Mouse (Mus musculus) midbrain, embryonic 13.5 days (tissue): ENCODE results near the gene Zfp382. TPM values are rescaled to one million over a fixed set of nuclear protein-coding genes. Genes with fewer than 3 reads are reported as not detected.

ENCODE experiments used
- ATAC-seq: fragments of 200-750 bp; cut with Nextera tagmentation; 2 replicates; pipeline ENCODE4 v1.8.0; 2017; ENCODE audit warnings: mild to moderate bottlenecking, moderate TSS enrichment, moderate library complexity
- H3K27ac ChIP-seq: fragments of 300-500 bp; sonication (generic); 2 replicates; pipeline ENCODE4 v1.5.1; 2015; ENCODE audit warnings: inconsistent platforms, mild to moderate bottlenecking, moderate library complexity
- H3K27me3 ChIP-seq: fragments of 300-500 bp; sonication (generic); 2 replicates; pipeline ENCODE4 v1.6.1; 2015; ENCODE audit warnings: mild to moderate bottlenecking, inconsistent platforms
- H3K36me3 ChIP-seq: fragments of 300-500 bp; sonication (generic); 2 replicates; pipeline ENCODE4 v1.6.1; 2015; ENCODE audit warnings: mild to moderate bottlenecking, inconsistent platforms
- H3K4me1 ChIP-seq: fragments of 300-500 bp; sonication (generic); replicated peaks from 2 replicates; pipeline ENCODE4 v1.6.1; 2015; ENCODE audit warnings: inconsistent platforms
- H3K4me2 ChIP-seq: fragments of 300-500 bp; sonication (generic); replicated peaks from 2 replicates; pipeline ENCODE4 v1.6.1; 2015; ENCODE audit warnings: moderate library complexity, mild to moderate bottlenecking, inconsistent platforms
- H3K4me3 ChIP-seq: fragments of 300-500 bp; sonication (generic); replicated peaks from 2 replicates; pipeline ENCODE4 v1.5.1; 2015; ENCODE audit warnings: mild to moderate bottlenecking, inconsistent platforms
- H3K9ac ChIP-seq: fragments of 300-500 bp; sonication (generic); replicated peaks from 2 replicates; pipeline ENCODE4 v1.6.1; 2015; ENCODE audit warnings: mild to moderate bottlenecking, inconsistent platforms
- H3K9me3 ChIP-seq: fragments of 300-500 bp; sonication (generic); 2 replicates; pipeline ENCODE4 v1.6.1; 2016; ENCODE audit warnings: mild to moderate bottlenecking, inconsistent platforms
- WGBS: fragments of 180-500 bp; shearing (Covaris S2); methylation state at CpG from one replicate; pipeline ENCODE4 v1.1.7; 2015; 5-methylcytosine and 5-hydroxymethylcytosine counted together
- polyA plus RNA-seq: library from polyadenylated mRNA; unstranded; fragments of >200 nt; fragmentation: Nextera tagmentation; extraction: Ambion mirVana; gene quantifications from 2 replicates; pipeline ENCODE4 v1.2.1, GENCODE M21; 2015

Zfp382 gene
- polyA plus RNA-seq, result 16.1 and 19.4 TPM in 2 replicates

DNA sequence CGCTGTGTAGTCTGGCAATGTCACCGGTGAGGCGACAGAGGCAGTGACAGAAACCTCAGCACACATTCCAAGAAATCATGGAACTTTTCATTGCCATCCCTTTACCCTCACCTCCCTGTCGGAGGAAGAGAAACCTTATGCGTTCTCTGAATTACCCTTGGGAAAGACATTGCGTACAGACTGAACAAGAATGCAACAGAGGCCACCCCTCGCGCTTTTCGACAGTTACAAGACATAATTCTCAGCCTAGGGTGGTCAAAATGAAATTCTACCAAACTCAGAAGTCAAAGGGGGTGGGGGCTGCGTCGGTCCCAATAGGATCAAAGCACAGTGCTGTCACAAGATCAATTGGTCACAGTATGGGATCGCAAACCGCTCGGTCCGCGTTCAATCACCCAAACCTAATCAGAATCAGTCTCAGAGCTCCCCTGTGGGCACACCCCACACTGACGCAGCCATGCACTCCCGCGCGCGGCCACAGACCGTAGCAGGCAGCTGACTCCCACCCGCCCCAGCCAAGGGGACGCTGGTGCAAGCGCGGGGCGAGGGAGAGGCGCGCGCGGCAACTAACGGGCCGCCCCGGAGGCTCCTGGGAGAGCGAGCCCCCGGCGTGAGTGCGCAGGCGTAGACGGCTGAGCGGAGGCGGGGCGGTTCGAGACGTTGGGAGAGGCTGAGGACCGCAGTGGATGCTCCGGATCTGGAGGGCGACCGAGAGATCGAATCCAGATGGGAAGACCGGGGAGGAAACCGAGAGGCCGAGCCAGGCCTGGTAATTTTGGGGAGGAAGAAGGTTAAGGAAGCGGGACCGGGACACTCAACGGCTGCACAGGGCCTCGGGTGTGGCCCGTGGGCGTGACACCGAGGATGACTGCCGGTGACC, at the start of gene Zfp382:
Zfp382 (plus strand) TSS at position 635 of the 880 bp plus-strand sequence.
- ATAC-seq, result peak; percentile 98
- Histone ChIP-seq H3K27me3 (no peaks in the 10 kb centered on the region), H3K36me3 (peaks cover 5% of the 10 kb centered on the region; the same call in 1 of the 2 replicates), H3K9me3 (no peaks in the 10 kb centered on the region), H3K4me3 (peak within 1 kb of the TSS; percentile 75), H3K4me1 (peaks cover 19% of the 10 kb centered on the region), H3K9ac (peak within 1 kb of the TSS; percentile 81), H3K27ac (peak within 1 kb of the TSS; percentile 87), H3K4me2 (peak within 1 kb of the TSS; percentile 69)
- under 1% methylated on average over 61 of the region's 61 CpGs for WGBS

DNA sequence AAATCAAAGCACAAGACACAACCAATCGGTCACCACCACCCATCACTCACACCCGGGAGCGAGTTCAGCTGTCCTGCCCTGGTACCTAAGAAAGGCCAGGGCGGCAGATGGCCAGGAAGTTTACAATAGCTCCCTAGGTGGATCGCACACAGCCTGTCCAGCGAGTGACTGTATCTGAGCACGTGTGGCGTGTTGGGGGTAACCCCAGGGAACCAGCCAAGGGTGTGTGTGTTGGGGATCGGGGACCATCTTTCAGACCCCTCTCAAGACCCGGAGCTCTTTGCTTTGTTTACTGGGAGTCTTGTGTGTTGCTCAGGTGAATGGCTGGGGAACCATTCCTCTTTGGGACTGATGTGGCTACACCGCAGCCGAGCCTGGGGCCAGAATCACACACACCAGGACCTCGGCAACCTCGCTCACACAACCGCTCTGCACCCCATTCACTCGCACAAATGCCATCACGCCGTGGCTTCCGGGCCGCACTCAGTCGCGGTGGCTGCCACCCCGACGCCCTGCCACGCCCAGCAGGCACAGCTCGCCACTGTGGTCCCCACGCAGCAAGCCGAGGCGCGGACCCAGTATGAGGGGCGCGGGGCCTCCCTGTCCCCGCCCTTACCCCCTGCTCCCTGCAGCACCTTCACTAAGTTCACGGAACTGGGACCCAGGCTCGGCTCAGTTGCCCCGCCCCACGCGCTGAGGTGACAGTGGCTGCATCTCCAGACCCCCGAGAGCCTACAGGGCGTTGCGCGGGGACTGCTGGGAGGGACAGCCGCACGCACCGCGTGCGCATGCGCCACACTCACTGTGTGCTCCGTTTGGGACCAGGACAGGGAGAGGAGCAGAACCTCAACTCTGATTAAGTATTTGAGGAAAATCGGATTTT, 49.4 kb upstream of the Zfp382 start, which contains the start of gene Zfp82:
Zfp82 (minus strand) TSS at position 755 of the 883 bp plus-strand sequence.
- peak; percentile 96 for ATAC-seq
- Histone ChIP-seq H3K4me2 (peak within 1 kb of the TSS; percentile 94), H3K4me1 (peaks cover 14% of the 10 kb centered on the region), H3K27me3 (no peaks in the 10 kb centered on the region), H3K9me3 (no peaks in the 10 kb centered on the region), H3K9ac (peak within 1 kb of the TSS; percentile 90), H3K4me3 (peak within 1 kb of the TSS; percentile 89), H3K36me3 (peaks cover 31% of the 10 kb centered on the region), H3K27ac (peak within 1 kb of the TSS; percentile 81)
- WGBS, result under 1% methylated on average over 50 of the region's 50 CpGs

DNA sequence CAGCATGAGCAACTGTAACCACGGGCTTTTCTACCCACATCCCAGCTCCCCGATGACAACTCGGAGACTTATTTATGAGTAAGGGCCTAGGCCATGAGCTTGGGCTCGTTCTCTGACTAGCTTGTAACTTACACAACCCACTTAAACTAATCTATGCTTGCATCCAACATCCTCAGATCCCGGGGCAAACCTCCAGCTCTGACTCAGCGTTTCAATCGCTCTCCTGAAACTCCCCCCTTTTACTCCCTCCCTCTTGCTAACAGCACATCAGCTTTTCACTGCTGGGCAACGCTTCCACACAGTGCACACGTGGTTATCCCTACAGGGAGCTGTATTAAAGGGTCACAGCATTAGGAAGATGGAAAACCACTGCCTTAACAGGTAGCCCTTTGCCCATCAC, 35.2 kb upstream of the Zfp382 start:
- no peaks in the 10 kb centered on the region for H3K27me3 ChIP-seq
- no peak overlapping the region for H3K4me3 ChIP-seq
- ATAC-seq, result no peak
- no peaks in the 10 kb centered on the region for H3K9me3 ChIP-seq
- H3K4me1 ChIP-seq, result peaks cover 29% of the 10 kb centered on the region
- 90% methylated on average over 9 of the region's 9 CpGs for WGBS
- H3K27ac ChIP-seq, result no peak overlapping the region
- H3K36me3 ChIP-seq, result peaks cover 51% of the 10 kb centered on the region
- no peak overlapping the region for H3K9ac ChIP-seq
- no peak overlapping the region for H3K4me2 ChIP-seq

- peak overlapping the region; percentile 81 for H3K9ac ChIP-seq
- peaks cover 36% of the 10 kb centered on the region for H3K4me1 ChIP-seq
- no peaks in the 10 kb centered on the region for H3K9me3 ChIP-seq
- WGBS, result 11% methylated on average over 6 of the region's 6 CpGs
- peaks cover 27% of the 10 kb centered on the region for H3K36me3 ChIP-seq
- no peak overlapping the region for H3K27ac ChIP-seq
- no peak for ATAC-seq
- no peaks in the 10 kb centered on the region for H3K27me3 ChIP-seq
- H3K4me2 ChIP-seq, result peak overlapping the region; percentile 87
- H3K4me3 ChIP-seq, result peak overlapping the region; percentile 75
These were observed 32.3 kb upstream of the Zfp382 start for GRCm38 (mm10) chr7:30089405-30089804.

DNA sequence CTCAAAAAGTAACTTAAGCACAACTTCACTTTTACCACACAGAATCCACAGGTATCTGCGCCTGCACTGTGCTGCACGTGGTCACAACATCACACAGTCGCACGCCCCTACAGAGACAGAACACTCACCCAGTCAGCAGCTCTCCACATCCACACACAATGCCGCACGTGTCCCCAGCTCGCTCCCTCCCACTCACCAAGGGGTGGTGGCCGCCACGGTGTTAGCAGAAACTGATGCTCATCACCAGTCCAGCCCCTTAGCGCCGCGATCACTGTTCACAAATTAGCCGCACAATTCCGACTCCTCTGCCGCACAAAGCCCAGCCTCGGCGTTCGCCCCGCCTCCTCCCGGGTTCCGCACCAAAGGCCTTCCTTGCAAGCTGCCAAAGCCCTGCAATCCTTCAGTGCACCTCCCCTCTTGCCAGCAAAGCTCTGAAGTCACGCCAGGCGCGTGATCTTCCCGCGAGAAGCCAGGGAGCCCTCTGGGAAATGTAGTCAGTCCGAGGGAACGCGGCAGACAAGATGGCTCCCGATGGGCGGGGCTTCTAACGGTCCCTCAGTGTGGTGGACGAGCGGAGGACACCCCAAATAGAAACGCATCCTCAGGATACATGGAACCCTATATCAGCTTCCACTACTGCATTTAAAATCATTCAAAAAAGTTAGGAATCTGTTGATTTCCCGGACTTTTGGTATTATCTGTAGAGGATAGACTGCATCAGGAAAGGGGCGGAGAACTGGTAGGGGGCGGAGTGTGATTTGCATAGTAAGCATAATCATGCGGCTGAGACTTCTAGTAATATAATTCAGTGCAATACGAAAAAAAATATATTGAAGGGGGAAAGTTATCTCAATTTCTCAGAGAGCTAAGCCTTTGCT, 31.4 kb upstream of the Zfp382 start, which contains the start of the genes Gm26920 and Zfp566:
Gm26920 (minus strand) TSS at position 319 of the 878 bp plus-strand sequence.
Zfp566 (minus strand) TSS at position 436 of the 878 bp plus-strand sequence.
- H3K27me3 ChIP-seq, result no peaks in the 10 kb centered on the region
- no peaks in the 10 kb centered on the region for H3K9me3 ChIP-seq
- H3K9ac ChIP-seq, result peak within 1 kb of the TSS; percentile 81
- peaks cover 18% of the 10 kb centered on the region for H3K36me3 ChIP-seq
- H3K4me1 ChIP-seq, result peaks cover 36% of the 10 kb centered on the region
- under 1% methylated on average over 40 of the region's 40 CpGs for WGBS
- peak; percentile 94 for ATAC-seq
- H3K4me2 ChIP-seq, result peak within 1 kb of the TSS; percentile 87
- peak within 1 kb of the TSS; percentile 88 for H3K27ac ChIP-seq
- peak within 1 kb of the TSS; percentile 75 for H3K4me3 ChIP-seq

GRCm38 (mm10) chr7:30090970-30091585, 30.7 kb upstream of the Zfp382 start:
- H3K9me3 ChIP-seq, result no peaks in the 10 kb centered on the region
- H3K27ac ChIP-seq, result peak overlapping the region; percentile 88
- 10% methylated on average over 9 of the region's 9 CpGs for WGBS
- no peaks in the 10 kb centered on the region for H3K27me3 ChIP-seq
- peak overlapping the region; percentile 87 for H3K4me2 ChIP-seq
- peak overlapping the region; percentile 43; the same call in 1 of the 2 replicates for H3K9ac ChIP-seq
- H3K36me3 ChIP-seq, result peaks cover 10% of the 10 kb centered on the region
- peak; percentile 3; the same call in 1 of the 2 replicates for ATAC-seq
- H3K4me3 ChIP-seq, result peak overlapping the region; percentile 75
- H3K4me1 ChIP-seq, result peaks cover 40% of the 10 kb centered on the region

GRCm38 (mm10) chr7:30092666-30093065, 29.1 kb upstream of the Zfp382 start:
- Histone ChIP-seq H3K4me1 (peaks cover 49% of the 10 kb centered on the region), H3K9me3 (no peaks in the 10 kb centered on the region), H3K36me3 (peaks cover 4% of the 10 kb centered on the region), H3K9ac (no peak overlapping the region), H3K27me3 (no peaks in the 10 kb centered on the region), H3K4me2 (no peak overlapping the region), H3K27ac (no peak overlapping the region), H3K4me3 (no peak overlapping the region)
- 83% methylated on average over 9 of the region's 9 CpGs for WGBS
- no peak for ATAC-seq

DNA sequence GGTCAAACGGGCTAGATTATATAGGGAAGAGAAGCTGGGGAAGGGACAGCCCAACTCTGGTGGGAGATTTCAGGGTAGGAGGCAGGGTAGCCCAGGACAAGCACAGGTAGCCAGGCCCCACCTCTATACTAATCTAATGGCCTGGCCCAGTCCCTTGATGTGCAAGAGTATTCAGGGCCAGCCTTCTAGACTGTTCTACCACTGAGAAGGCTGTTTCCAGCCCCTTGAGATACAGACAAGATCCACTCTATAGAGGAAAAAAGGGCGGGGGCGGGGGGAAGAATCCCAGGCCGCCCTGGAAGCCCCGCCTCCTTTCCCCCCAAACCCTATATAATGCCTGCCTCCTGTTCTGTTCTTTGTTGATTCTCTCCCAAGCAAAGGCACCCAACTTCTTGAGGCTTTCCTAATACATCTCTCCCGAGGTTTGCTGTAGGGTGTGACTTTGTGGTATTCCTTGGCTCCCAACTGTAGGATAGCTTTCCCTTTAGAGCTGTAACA, 27.8 kb upstream of the Zfp382 start:
- WGBS, result 73% methylated on average over 6 of the region's 6 CpGs
- Histone ChIP-seq H3K4me2 (peak overlapping the region; percentile 76), H3K36me3 (peaks cover 14% of the 10 kb centered on the region), H3K9ac (no peak overlapping the region), H3K27me3 (no peaks in the 10 kb centered on the region), H3K4me1 (peaks cover 39% of the 10 kb centered on the region), H3K4me3 (peak overlapping the region; percentile 53), H3K27ac (no peak overlapping the region; the same call in 1 of the 2 replicates), H3K9me3 (no peaks in the 10 kb centered on the region)
- ATAC-seq, result no peak

GRCm38 (mm10) chr7:30094646-30095429, 26.9 kb upstream of the Zfp382 start, which contains the start of gene Zfp260:
Gene Zfp260 (plus strand): TSS chr7:30094777.
- peaks cover 3% of the 10 kb centered on the region; the same call in 1 of the 2 replicates for H3K9me3 ChIP-seq
- H3K27ac ChIP-seq, result peak within 1 kb of the TSS; percentile 96
- peak; percentile 80 for ATAC-seq
- H3K4me1 ChIP-seq, result peaks cover 31% of the 10 kb centered on the region
- H3K27me3 ChIP-seq, result no peaks in the 10 kb centered on the region
- H3K4me2 ChIP-seq, result peak within 1 kb of the TSS; percentile 76
- WGBS, result 1% methylated on average over 26 of the region's 26 CpGs
- H3K9ac ChIP-seq, result peak within 1 kb of the TSS; percentile 81
- H3K4me3 ChIP-seq, result peak within 1 kb of the TSS; percentile 53
- peaks cover 23% of the 10 kb centered on the region for H3K36me3 ChIP-seq
